Mouse (Mus musculus) stomach, postnatal 0 days (tissue): ENCODE measurements at regions not wholly inside any gene's neighbourhood (a gene's known extent, or its start where the extent isn't known, plus 50 kb on each side); places are given as distances from the start of the nearest gene placed in this dataset.

Experiments used
- ATAC-seq: fragments of 200-750 bp; cut with Nextera tagmentation; 2 replicates; pipeline ENCODE4 v1.8.0; 2017; ENCODE audit not compliant: low FRiP score, low TSS enrichment
- DNase-seq: peaks from one replicate; pipeline ENCODE4 v3.0.0-alpha.2; 2016; ENCODE audit warnings: low spot score
- H3K27ac ChIP-seq: fragments of 300-500 bp; sonication (generic); replicated peaks from 2 replicates; pipeline ENCODE4 v1.5.1; 2014; ENCODE audit warnings: mild to moderate bottlenecking, control low read depth
- H3K27me3 ChIP-seq: fragments of 300-500 bp; sonication (generic); 2 replicates; pipeline ENCODE4 v1.6.1; 2014; ENCODE audit warnings: low read length; ENCODE audit not compliant: control insufficient read depth, insufficient read depth
- H3K36me3 ChIP-seq: fragments of 300-500 bp; sonication (generic); 2 replicates; pipeline ENCODE4 v1.6.1; 2014; ENCODE audit warnings: low read length, mixed read lengths; ENCODE audit not compliant: control insufficient read depth, insufficient read depth
- H3K4me1 ChIP-seq: fragments of 300-500 bp; sonication (generic); replicated peaks from 2 replicates; pipeline ENCODE4 v1.6.1; 2014; ENCODE audit warnings: antibody characterized with exemption; ENCODE audit not compliant: control insufficient read depth, insufficient read depth
- H3K4me2 ChIP-seq: fragments of 300-500 bp; sonication (generic); replicated peaks from 2 replicates; pipeline ENCODE4 v1.6.1; 2014; ENCODE audit warnings: low read depth, mild to moderate bottlenecking, control low read depth, moderate library complexity
- H3K4me3 ChIP-seq: fragments of 300-500 bp; sonication (generic); 2 replicates; pipeline ENCODE4 v1.5.1; 2014; ENCODE audit warnings: low read depth, low read length, control low read depth
- H3K9ac ChIP-seq: fragments of 300-500 bp; sonication (generic); 2 replicates; pipeline ENCODE4 v1.6.1; 2014; ENCODE audit warnings: mild to moderate bottlenecking, low read length, control low read depth, mixed read lengths
- H3K9me3 ChIP-seq: fragments of 300-500 bp; sonication (generic); 2 replicates; pipeline ENCODE4 v1.6.1; 2016; ENCODE audit warnings: low read length; ENCODE audit not compliant: control insufficient read depth
- CTCF ChIP-seq: IDR thresholded peaks from 2 replicates; pipeline ENCODE4 v1.5.1; 2016; ENCODE audit warnings: antibody characterized with exemption, low read depth, mild to moderate bottlenecking, moderate library complexity
- EP300 ChIP-seq: optimal IDR thresholded peaks from 2 replicates; pipeline ENCODE3; 2016; ENCODE audit warnings: antibody characterized with exemption
- WGBS: fragments of 180-500 bp; shearing (Covaris S2); extraction: QIAGEN DNeasy Blood & Tissue Kit; methylation state at CpG from one replicate; pipeline ENCODE4 v1.1.7; 2014; 5-methylcytosine and 5-hydroxymethylcytosine counted together

- H3K4me3 ChIP-seq = no peak overlapping the region
- H3K9ac ChIP-seq = no peak overlapping the region
- H3K4me2 ChIP-seq = no peak overlapping the region
- H3K27ac ChIP-seq = no peak overlapping the region
- DNase-seq = no peak
- no peak for ATAC-seq
- no peaks in the 10 kb centered on the region for H3K9me3 ChIP-seq
- no peaks in the 10 kb centered on the region for H3K27me3 ChIP-seq
- H3K36me3 ChIP-seq = no peaks in the 10 kb centered on the region
- no peak for TF ChIP-seq EP300
- 51% methylated on average over 2 of the region's 2 CpGs for WGBS
- no peaks in the 10 kb centered on the region for H3K4me1 ChIP-seq
Observed at GRCm38 (mm10) chr3:50706707-50707106, 263.3 kb upstream of the Slc7a11 start.

- no peak for DNase-seq
- 50% methylated on average over 15 of the region's 15 CpGs for WGBS
- Histone ChIP-seq H3K27ac (peak overlapping the region; percentile 35; the same call in 1 of the 2 replicates), H3K9ac (no peak overlapping the region), H3K4me3 (no peak overlapping the region), H3K36me3 (no peaks in the 10 kb centered on the region), H3K4me1 (no peaks in the 10 kb centered on the region), H3K9me3 (no peaks in the 10 kb centered on the region), H3K27me3 (no peaks in the 10 kb centered on the region), H3K4me2 (peak overlapping the region; percentile 29; the same call in 1 of the 2 replicates)
- no peak for TF ChIP-seq EP300
- TF ChIP-seq CTCF = no peak
- ATAC-seq = no peak
Observed at GRCm38 (mm10) chr3:50694904-50695680, 251.7 kb upstream of the Slc7a11 start.

GRCm38 (mm10) chr3:50694497-50694896 lies 251.1 kb upstream of the Slc7a11 start:
- 35% methylated on average over 8 of the region's 8 CpGs for WGBS
- Histone ChIP-seq H3K9ac (no peak overlapping the region), H3K4me3 (no peak overlapping the region), H3K4me1 (no peaks in the 10 kb centered on the region), H3K36me3 (no peaks in the 10 kb centered on the region), H3K9me3 (no peaks in the 10 kb centered on the region), H3K27ac (peak overlapping the region; percentile 35; the same call in 1 of the 2 replicates), H3K4me2 (peak overlapping the region; percentile 29; the same call in 1 of the 2 replicates), H3K27me3 (no peaks in the 10 kb centered on the region)
- no peak for TF ChIP-seq CTCF
- no peak for TF ChIP-seq EP300
- ATAC-seq (no peak), DNase-seq (no peak)

- TF ChIP-seq CTCF (no peak), EP300 (no peak)
- DNase-seq (no peak), ATAC-seq (no peak)
- Histone ChIP-seq H3K9ac (no peak overlapping the region), H3K27ac (no peak overlapping the region), H3K4me1 (no peaks in the 10 kb centered on the region), H3K27me3 (no peaks in the 10 kb centered on the region), H3K4me3 (no peak overlapping the region), H3K9me3 (no peaks in the 10 kb centered on the region), H3K4me2 (no peak overlapping the region), H3K36me3 (no peaks in the 10 kb centered on the region)
- WGBS = 95% methylated on average over 1 of the region's 1 CpGs
Observed at GRCm38 (mm10) chr3:50692306-50692705, 248.9 kb upstream of the Slc7a11 start.

- H3K27me3 ChIP-seq = no peaks in the 10 kb centered on the region
- TF ChIP-seq EP300 = no peak
- TF ChIP-seq CTCF = no peak
- no peak for ATAC-seq
- H3K4me2 ChIP-seq = no peak overlapping the region
- no peaks in the 10 kb centered on the region for H3K4me1 ChIP-seq
- no peaks in the 10 kb centered on the region for H3K36me3 ChIP-seq
- no peak for DNase-seq
- no peak overlapping the region for H3K9ac ChIP-seq
- no peaks in the 10 kb centered on the region for H3K9me3 ChIP-seq
- no peak overlapping the region for H3K4me3 ChIP-seq
- WGBS = 90% methylated on average over 5 of the region's 5 CpGs
- H3K27ac ChIP-seq = no peak overlapping the region
Observed at GRCm38 (mm10) chr3:50690750-50691149, 247.3 kb upstream of the Slc7a11 start.

GRCm38 (mm10) chr3:50689375-50689774 lies 246.0 kb upstream of the Slc7a11 start:
- H3K4me1 ChIP-seq = no peaks in the 10 kb centered on the region
- no peak overlapping the region for H3K4me2 ChIP-seq
- ATAC-seq (0 out of 2 replicates have a peak, but pooled peaks have one; percentile 40), DNase-seq (no peak)
- no peaks in the 10 kb centered on the region for H3K36me3 ChIP-seq
- WGBS = 70% methylated on average over 5 of the region's 5 CpGs
- no peak overlapping the region for H3K9ac ChIP-seq
- H3K9me3 ChIP-seq = no peaks in the 10 kb centered on the region
- no peak overlapping the region for H3K27ac ChIP-seq
- no peak overlapping the region for H3K4me3 ChIP-seq
- no peak for TF ChIP-seq CTCF
- no peak for TF ChIP-seq EP300
- no peaks in the 10 kb centered on the region for H3K27me3 ChIP-seq
